In the genomic region with DNA sequence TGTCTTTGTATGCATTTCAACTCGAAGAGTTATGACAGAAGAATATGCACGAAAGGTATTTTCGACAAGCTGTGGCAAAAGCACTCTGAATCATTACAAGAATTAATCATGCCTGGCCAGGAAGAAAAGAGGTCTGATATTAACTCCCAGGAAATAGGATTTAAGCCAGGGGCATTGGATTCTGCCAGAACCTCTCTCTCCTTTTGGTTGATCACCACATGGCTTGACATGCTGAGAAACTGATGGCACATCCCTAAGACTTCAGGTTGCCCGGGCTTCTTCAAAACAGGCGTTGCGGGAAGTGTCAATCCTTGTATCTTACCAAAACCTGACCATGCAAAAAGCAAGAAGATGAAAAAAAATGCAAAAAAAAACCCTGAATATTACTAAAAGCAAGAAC, we compare ENCODE assay signal across 24 mouse cellular contexts.
"Had no signal": no experiment of that assay in that cellular context is flagged by ENCODE, and none has a peak within 500 bp of the region (broad histone marks: within the 10 kb centered on the region; RNA-seq: fewer than 3 reads in every experiment).

No protein-coding gene starts in this region.

- H3K4me1 ChIP-seq: limb, embryonic 10.5 days; limb, embryonic 13.5 days; liver, embryonic 12.5 days; liver, embryonic 15.5 days; lung, embryonic 15.5 days; neural tube, embryonic 13.5 days; stomach, embryonic 15.5 days had no signal

- H3K36me3 ChIP-seq: limb, embryonic 10.5 days; limb, embryonic 13.5 days; liver, embryonic 12.5 days; liver, embryonic 15.5 days; lung, embryonic 15.5 days; neural tube, embryonic 13.5 days; stomach, embryonic 15.5 days had no signal

- H3K9ac ChIP-seq: limb, embryonic 13.5 days; liver, embryonic 12.5 days; liver, embryonic 15.5 days; lung, embryonic 15.5 days; neural tube, embryonic 13.5 days; stomach, embryonic 15.5 days had no signal

- H3K9me3 ChIP-seq: limb, embryonic 10.5 days; limb, embryonic 13.5 days; liver, embryonic 12.5 days; liver, embryonic 15.5 days; lung, embryonic 15.5 days; stomach, embryonic 15.5 days had no signal

- H3K27me3 ChIP-seq: limb, embryonic 13.5 days; liver, embryonic 12.5 days; liver, embryonic 15.5 days; lung, embryonic 15.5 days; neural tube, embryonic 13.5 days; stomach, embryonic 15.5 days had no signal

- ATAC-seq: liver, embryonic 12.5 days had no signal

- H3K27ac ChIP-seq: kidney, postnatal 0 days; layer of hippocampus, adult 2 months; limb, embryonic 10.5 days; limb, embryonic 13.5 days; liver, embryonic 12.5 days; liver, embryonic 15.5 days; lung, embryonic 15.5 days; neural tube, embryonic 13.5 days; stomach, embryonic 15.5 days had no signal

- DNase-seq: kidney, adult 2 months; kidney, postnatal 25 days; layer of hippocampus, adult 9-11 months; liver; lung, adult 18-20 months; lung, postnatal 10 days; lung, postnatal 4 days; midbrain, embryonic 14.5 days; retina, postnatal 1 day; right cerebral cortex, postnatal 25 days; spleen, adult 18-20 months; thymus, adult 2 months; thymus, postnatal 14 days had no signal

- H3K4me2 ChIP-seq: limb, embryonic 13.5 days; liver, embryonic 12.5 days; liver, embryonic 15.5 days; lung, embryonic 15.5 days; midbrain, embryonic 11.5 days; neural tube, embryonic 13.5 days; stomach, embryonic 15.5 days had no signal

- H3K4me3 ChIP-seq: layer of hippocampus, adult 2 months; limb, embryonic 10.5 days; limb, embryonic 13.5 days; liver, embryonic 12.5 days; liver, embryonic 15.5 days; lung, embryonic 15.5 days; myocyte; neural tube, embryonic 13.5 days; stomach, embryonic 15.5 days had no signal
